Mouse (Mus musculus): ENCODE measurements around the gene Dtx2.

GRCm38 (mm10) chr5:136073526-136073925 lies 78.9 kb downstream of the Dtx2 start:
- TF ChIP-seq POLR2A (IDR thresholded peaks at IDR 0.05; ENCODE audit: low read depth, low read length) (no peak), CTCF (IDR thresholded peaks at IDR 0.05; ENCODE audit: extremely low read depth, insufficient read depth, insufficient read length, insufficient replicate concordance) (no peak)

Measured in spleen, adult 2 months (tissue).